Mouse (Mus musculus) monocyte, adult 5-6 weeks (primary cell): Measurements from ENCODE around the gene Endou. TPM values are rescaled to one million over a fixed set of nuclear protein-coding genes. Genes with fewer than 3 reads are reported as not detected.

ENCODE experiments used
- ATAC-seq: fragments of 153-309, 156-312 bp; replicated peaks from 2 replicates; pipeline ENCODE4 v1.8.0; 2017; ENCODE audit warnings: mild to moderate bottlenecking; ENCODE audit not compliant: low TSS enrichment, insufficient number of reproducible peaks, severe bottlenecking, poor library complexity, low FRiP score
- total RNA-seq: library from RNA; stranded (forward); fragments of 200-1000, 200-491, 200-594 nt; gene quantifications from 3 replicates; pipeline ENCODE4 v1.2.3, GENCODE M21; 2017

The Endou gene
- total RNA-seq, 1 experiment from 2014 or later: 1.6 TPM

DNA sequence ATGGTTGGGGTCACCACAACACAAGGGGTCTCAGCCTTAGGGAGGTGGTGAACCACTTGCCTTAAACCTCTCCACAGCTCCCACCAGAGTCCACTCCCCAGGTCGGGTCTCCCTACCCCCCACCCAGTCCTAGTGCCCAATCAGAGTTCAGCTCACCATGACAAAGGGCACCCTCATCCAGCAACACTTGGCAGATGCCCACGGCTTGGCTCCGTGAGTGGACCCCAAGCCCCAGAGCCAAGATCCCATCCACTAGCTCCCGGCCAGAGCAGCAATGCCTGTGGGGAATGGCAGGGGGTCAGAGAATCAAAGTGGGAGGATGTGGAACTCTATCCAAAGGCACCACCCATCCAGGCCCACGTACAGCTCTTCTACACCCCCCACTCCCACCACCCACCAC is 29.8 kb upstream of the Endou start:
- no peak for ATAC-seq

DNA sequence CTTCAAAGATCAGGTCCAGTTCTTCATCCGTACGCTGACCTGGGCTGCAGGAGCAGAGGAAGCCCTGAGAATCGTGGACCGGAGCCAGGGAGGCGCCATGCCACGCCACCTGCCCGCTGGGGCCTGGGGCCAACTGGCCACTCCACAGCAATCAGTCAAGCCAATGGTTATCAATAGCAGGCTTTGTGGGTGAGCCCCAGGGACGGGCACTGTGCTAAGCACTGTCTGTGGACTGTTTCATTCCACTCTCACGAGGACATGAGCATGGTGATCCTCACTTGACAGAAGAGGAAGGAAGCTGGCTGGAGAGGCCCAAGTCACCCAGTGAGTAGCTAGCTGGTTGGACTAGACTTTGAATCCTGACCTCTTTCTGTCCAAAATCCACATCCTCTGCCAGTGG is 28.9 kb upstream of the Endou start:
- no peak for ATAC-seq

DNA sequence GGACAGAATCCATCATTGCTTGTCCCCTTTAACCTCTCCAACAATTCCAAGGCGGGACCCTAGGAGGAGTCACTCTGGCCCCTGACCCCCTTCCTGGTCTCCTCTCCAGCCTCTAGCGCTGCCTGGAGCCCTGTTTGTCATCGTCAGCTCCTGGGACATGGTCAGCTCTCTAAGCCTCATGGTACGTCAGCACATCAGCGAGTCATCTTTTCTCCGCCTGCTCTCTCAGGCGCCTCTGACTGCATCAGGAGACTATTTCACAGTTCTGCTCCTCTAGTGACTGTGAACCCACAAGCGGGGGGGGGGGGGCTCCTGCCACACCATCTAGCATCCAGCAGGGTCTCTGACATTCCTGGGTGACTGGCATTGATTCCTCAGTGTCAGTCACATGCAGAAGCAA is 24.2 kb upstream of the Endou start:
- no peak for ATAC-seq

DNA sequence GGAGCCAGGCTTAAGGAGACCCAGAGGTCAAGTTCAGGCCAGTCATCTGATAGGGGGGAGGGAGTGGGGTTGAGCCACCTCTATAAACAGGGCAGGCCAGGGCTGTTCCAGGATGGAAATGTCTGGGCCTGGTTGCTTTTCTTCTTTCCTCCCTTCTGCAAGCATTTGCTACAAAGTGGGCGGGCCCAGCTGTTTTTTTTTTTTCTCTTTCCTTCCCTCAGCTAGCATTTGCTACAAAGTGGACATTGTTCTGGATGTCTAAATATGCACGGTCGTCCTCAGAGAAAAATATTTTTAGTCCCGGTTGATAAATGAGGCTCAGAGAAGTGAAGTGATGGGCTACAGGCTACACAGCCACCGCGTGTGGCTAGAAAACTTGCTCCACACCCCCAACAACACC is 23.3 kb upstream of the Endou start:
- no peak for ATAC-seq

DNA sequence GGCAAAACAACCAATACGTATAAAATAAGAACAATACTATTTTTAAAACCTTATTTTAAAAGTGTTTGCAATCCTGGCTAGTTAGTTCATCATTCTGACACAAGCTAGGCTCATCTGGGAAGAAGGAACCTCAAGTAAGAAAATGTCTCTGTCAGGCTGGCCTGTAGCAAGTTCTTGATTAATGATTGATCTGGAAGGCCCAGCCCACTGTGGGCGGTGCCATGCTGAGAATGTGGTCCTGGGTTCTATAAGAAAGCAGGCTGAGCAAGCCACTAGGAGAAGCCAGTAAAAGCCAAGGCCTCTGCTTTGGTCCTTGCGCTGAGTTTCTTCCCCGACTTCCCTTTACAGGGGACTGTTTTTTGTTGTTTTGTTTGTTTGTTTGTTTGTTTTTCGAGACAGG is 21.4 kb upstream of the Endou start:
- ATAC-seq: no peak

DNA sequence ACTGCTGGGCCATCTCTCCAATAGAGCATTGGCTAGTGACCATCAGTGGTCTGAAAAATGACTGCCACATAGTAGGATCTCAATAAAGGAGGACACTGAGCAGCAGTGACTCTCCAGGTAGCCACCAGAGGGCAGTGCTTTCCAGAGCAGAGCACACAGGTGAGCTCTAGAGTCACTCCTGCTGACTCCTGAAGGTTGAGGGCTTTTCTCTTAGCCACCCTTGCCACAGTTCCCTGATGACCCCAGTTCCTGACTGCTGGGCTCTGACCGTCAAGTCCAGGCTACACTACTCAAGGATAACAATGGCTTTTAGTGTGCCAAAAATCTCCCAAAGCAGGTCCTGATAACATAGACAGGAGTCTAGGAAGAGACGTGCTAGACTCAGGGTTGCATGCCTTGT is 20.5 kb upstream of the Endou start:
- no peak for ATAC-seq

DNA sequence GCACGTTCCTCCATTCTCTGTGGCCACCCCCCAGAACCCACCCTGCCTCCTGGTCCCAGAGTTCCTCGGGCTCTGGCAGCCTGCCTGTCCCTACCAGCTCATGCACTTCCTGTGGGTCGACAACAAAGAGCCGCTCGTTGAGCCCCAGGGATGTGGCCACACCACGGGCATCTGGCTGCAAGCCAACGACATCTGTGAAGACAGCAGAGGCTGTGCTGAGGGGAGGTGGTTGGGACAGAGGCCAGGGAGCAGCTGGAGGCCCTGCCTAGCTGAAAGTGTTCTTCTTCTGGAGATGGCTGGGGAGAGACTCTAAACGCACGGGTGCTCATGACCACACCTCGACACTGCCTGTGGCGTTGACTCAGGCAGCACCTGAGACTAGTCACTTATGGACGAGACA is 19.6 kb upstream of the Endou start:
- 0 out of 2 replicates have a peak, but pooled peaks have one; percentile 34 for ATAC-seq

DNA sequence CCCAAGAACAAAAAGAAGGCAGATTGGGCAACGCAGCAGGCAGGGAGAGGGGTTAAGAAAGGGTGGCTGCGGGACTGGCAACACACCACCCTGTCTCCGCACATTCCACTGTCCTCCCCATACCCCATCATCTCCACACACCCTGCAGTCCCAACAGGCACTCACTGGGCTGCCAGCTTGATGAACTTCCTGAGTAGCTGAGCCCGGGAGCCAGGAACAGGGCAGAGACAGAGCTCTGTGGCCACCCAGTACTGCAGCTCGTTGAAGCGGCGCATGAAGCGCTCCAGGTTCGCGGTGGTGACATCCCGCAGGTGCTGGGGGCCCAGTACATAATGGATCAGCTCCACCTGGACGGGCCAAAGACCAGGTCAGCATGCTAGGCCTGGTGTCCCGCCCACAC is 18.7 kb upstream of the Endou start:
- no peak for ATAC-seq

DNA sequence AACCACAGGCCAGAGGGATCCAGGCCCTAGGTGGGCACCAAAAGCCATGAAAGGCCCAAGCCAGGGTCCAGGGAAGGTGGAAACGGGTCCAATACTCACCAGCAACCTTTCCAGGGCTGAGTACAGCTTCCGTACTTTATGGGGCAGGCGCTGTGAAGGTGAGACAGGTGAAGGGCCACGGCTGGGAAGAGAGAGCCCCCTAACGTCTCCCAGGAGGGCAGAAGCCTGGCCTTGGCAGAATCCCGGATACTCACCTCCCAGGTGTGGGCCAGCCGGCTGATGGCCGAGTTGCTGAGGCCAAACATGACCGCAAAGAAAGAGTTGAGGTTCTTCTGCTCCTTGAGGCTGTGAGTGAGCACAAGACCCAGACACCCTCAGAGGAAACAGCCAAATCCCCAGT is 18.3 kb upstream of the Endou start:
- no peak for ATAC-seq

DNA sequence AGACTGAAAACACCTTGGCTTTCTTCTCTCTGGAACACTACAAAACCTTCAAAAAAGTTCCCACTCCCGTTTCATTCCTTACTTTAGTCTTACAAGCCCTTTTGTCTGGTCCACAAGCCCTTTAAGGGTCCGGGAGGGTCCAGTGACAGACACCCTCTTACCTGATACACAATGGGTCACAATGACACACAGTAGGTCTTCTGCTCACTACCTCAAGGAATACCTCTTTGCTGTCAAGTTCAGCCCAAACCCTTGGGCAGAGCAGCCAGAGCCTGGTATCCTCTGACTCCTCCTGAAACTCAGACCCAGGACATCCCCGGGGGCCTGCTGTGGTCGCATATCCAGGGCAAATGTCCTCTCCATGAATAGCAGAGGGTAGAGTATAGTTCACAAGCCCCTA is 17.8 kb upstream of the Endou start:
- no peak for ATAC-seq

DNA sequence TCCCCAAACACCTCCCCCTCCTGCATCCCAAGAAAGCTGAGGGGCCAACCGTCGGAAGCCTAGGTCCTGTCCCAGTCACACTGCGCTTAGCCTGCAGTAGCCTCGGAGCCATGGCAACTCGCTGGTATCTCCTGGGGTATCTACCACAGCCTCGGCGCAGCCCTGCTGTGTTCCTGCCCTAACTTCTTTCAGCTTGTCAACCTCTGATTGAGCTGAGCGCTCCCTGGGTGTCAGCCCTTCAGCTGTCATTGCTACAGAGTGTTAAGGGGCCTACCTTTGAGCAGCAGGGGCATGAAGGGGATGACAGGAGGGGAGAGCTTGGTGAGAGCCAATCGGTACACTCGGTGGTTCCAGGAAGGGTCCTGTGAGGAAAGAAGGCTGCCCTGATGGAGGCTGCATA is 17.2 kb upstream of the Endou start:
- no peak for ATAC-seq

DNA sequence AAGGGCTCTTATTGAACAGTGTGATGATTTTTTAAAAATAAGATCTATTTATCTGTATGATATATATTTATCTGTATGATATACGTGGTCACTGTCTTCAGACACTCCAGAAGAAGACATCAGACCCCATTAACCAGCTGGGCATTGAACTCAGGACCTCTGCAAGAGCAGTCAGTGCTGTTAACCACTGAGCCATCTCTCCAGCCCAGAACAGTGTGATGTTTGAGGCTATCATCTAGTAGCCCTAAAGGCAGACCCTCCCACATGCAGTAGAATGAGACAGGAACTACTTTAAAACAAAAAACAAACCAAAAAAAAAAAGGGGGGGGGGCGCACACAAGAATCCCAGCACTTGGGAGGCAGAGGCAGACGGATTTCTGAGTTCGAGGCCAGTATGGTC is 16.3 kb upstream of the Endou start:
- no peak for ATAC-seq

DNA sequence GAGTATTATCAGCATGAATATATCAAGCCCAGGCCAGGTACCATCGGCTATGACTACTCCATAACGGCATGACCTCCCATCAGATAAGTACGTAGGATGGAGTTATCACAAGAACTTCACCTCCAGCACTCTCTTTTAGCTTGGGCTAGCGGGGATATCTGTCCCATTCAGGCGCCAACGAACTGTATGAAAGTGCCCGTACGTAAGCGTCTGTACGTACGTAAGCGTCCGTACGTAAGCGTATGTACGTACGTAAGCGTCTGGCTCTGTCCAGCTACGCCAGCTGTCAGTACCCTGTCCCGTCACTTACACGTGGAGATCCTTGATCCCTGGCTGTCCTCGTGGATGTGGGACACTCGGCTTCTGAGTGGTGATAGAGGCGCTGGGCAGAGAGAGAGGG is 15.6 kb upstream of the Endou start:
- no peak for ATAC-seq

DNA sequence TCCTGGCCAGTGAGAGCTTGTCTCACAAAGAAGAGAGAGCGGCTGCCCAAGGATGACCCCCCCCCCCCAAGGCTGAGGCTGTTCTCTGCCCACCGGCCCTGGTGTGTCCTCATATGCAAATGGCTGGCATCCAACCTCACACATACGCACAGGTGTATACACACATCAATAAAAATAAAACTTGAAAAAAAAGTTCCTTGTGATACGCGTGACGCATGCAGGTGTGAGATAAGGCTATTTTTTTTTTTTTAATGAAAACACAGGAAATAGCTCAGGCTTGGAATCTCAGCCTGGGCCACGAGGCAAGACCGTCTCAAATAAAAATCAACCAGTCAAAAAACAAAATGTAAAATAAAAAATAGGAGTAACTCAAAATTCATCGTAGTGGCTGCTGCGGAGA is 15.1 kb upstream of the Endou start:
- ATAC-seq: no peak

DNA sequence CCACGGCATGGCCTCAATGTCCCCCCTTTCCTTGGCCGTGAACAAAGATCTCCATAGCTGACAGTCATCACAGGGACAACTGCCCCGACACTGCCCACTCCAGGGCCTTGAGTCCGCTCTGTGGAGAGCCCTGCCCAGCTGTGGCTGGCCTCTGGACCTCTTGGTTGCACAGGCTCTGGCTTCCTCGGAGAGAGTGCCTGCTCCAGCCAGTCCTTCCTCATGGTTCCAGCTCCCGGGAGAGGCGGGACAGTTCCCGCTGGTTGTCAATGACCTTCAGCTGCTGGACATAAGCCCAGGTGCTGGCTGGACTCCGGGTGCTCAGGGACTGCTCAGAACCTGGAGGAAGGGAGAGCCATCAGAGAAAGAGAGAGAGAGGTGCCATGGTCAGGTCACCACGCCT is 14.2 kb upstream of the Endou start:
- no peak for ATAC-seq

DNA sequence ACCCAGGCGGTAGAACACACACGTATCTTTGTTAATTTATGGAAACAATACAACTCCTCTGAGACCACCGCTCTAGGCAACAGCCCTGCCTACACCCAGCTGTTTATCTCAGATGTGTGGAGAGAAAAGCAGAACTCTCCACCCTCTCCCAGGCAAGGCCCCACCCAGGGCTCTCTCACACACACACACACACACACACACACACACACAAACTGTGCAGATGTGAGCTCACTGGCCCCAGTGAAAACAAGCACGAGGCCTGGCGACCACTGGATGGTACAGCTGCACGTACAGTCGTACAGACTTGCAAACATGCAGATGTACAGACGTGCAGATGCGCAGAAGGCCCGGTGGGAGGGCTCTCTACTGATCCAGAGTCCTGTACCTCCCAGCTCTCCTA is 13.8 kb upstream of the Endou start:
- ATAC-seq: no peak

DNA sequence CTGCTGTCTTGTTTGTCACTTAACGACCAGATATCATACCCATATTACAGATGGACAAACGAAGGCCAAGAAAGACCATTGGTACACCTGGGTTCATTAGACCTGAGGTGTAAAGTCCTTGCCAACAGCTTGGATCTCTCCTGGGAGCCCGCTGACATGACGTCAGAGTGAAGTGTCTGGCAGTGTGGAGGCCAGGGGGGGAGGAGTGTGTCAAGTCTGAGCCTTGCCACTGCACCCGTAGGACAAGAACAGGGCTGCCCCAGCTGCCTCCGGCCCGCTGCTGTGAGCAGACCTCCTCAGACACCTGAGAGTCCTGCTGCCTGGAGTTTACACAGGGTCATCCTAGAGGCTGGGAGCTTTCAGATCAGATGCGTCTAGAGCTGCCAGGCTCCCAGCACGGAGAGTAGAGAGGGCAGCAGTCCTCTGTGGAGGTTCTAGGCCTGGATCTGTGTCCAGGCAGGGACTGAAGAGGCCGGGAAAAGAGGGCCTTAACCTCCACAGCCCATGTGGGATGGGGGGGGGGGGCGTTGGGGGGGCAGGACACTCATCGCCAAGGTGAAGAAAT is 12.9 kb upstream of the Endou start:
- no peak for ATAC-seq

DNA sequence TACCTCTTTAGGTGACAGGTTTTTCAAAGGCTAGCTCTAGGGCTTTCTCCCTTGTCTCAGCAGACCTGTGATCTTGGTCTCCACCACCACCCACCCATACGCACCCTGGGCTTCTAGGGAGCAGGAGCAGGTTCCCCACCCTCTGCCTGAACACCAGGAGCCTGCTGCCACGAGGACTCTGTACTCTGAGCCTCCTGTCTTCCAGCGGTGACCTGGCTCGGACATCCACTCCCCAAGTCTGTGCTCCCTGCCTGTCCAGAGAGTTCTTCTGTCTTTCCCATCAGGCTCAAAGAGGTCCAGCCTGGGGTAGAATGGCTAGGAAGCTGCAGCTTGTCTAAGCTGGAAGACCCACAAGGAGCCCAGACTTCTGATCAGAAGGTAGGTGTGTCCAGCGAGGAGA is 12.1 kb upstream of the Endou start:
- no peak for ATAC-seq

DNA sequence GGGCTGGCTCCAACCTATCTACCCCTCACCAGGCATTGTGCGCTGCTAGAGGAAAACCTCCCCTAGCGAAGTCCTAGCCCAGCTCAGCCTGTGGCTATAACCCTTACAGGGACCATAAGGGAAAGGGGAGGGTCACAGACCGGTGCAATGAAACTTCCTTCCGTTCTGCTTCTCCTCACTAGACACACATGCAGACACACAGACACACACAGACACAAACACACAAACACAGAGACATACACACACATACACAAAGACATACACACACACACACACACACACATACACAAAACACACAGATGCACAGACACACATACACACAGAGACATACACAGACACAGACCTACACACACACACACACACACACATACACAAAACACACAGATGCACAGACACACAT is 11.5 kb upstream of the Endou start:
- ATAC-seq: no peak

DNA sequence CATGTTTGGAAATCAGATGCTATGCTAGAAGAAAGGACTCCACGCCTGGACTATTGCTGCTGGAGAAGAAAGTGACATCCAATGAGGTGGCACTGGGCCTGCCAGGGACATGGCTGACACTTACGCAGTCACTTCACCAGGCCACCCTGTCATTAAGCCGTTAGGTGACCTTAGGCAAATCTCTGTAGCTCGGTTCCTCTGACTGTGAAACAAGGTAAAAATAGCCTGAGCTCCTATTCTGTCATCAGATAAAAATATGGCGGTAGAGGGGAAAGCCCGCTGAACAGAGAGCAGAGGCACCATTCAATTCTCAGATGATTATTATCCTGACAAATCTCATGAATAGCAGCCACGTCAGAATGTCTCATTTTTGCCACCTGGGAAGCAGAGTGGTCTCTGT is 10.9 kb upstream of the Endou start:
- 0 out of 2 replicates have a peak, but pooled peaks have one; percentile 19 for ATAC-seq

DNA sequence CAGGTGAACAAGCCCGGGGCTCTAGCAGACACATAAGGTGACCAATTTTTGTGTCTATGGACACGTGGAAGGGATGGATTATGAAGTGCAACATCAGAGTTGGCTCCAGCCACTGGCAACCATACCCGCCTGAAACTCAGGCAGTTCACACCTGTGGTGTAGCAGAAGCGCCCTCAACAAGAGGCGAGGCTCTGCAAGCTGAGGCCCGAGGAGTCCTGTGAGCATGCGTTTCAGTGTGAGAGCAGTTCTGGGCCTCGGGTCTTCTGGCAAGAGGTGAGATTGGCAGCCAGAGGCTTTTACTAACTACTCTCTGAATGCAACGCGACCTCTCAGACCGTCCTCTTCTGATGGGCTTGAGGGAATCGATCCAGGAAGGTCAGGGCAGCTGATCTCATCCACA is 10.5 kb upstream of the Endou start:
- no peak for ATAC-seq
